Mouse (Mus musculus) embryonic facial prominence, embryonic 13.5 days (tissue): Measurements from ENCODE around the gene 2510039O18Rik. TPM values are rescaled to one million over a fixed set of nuclear protein-coding genes. Genes with fewer than 3 reads are reported as not detected.

Experiments
- ATAC-seq: fragments of 200-750 bp; cut with Nextera tagmentation; 2 replicates; pipeline ENCODE4 v1.8.0; 2017; ENCODE audit warnings: low read depth; ENCODE audit not compliant: insufficient number of reproducible peaks, insufficient read depth, low FRiP score, low TSS enrichment
- H3K27ac ChIP-seq: fragments of 300-500 bp; sonication (generic); 2 replicates; pipeline ENCODE4 v1.5.1; 2015; ENCODE audit warnings: moderate library complexity, mild to moderate bottlenecking, inconsistent platforms
- H3K27me3 ChIP-seq: fragments of 300-500 bp; sonication (generic); 2 replicates; pipeline ENCODE4 v1.6.1; 2015; ENCODE audit warnings: mild to moderate bottlenecking, inconsistent platforms
- H3K36me3 ChIP-seq: fragments of 300-500 bp; sonication (generic); 2 replicates; pipeline ENCODE4 v1.6.1; 2015; ENCODE audit warnings: mild to moderate bottlenecking, inconsistent platforms
- H3K4me1 ChIP-seq: fragments of 300-500 bp; sonication (generic); 2 replicates; pipeline ENCODE4 v1.6.1; 2015; ENCODE audit warnings: inconsistent platforms
- H3K4me2 ChIP-seq: fragments of 300-500 bp; sonication (generic); 2 replicates; pipeline ENCODE4 v1.6.1; 2015; ENCODE audit warnings: moderate library complexity, mild to moderate bottlenecking, inconsistent platforms
- H3K4me3 ChIP-seq: fragments of 300-500 bp; sonication (generic); 2 replicates; pipeline ENCODE4 v1.5.1; 2015; ENCODE audit warnings: mild to moderate bottlenecking, inconsistent platforms
- H3K9ac ChIP-seq: fragments of 300-500 bp; sonication (generic); 2 replicates; pipeline ENCODE4 v1.6.1; 2015; ENCODE audit warnings: mild to moderate bottlenecking, inconsistent platforms
- H3K9me3 ChIP-seq: fragments of 300-500 bp; sonication (generic); 2 replicates; pipeline ENCODE4 v1.6.1; 2016; ENCODE audit warnings: inconsistent platforms
- WGBS: fragments of 180-500 bp; shearing (Covaris S2); methylation state at CpG from one replicate; pipeline ENCODE4 v1.1.7; 2015; ENCODE audit warnings: mixed read lengths; 5-methylcytosine and 5-hydroxymethylcytosine counted together
- polyA plus RNA-seq: library from polyadenylated mRNA; unstranded; fragments of >200 nt; fragmentation: Nextera tagmentation; extraction: Ambion mirVana; gene quantifications from 2 replicates; pipeline ENCODE4 v1.2.1, GENCODE M21; 2015

2510039O18Rik gene
- polyA plus RNA-seq, 1 experiment from 2014 or later, result 17.7 TPM

- H3K36me3 ChIP-seq, result no peaks in the 10 kb centered on the region
- no peak overlapping the region for H3K4me3 ChIP-seq
- no peak overlapping the region for H3K9ac ChIP-seq
- H3K27me3 ChIP-seq, result no peaks in the 10 kb centered on the region
- no peak for ATAC-seq
- no peak overlapping the region for H3K4me2 ChIP-seq
- H3K9me3 ChIP-seq, result no peaks in the 10 kb centered on the region
- H3K27ac ChIP-seq, result no peak overlapping the region
- H3K4me1 ChIP-seq, result no peaks in the 10 kb centered on the region
- WGBS, result 85% methylated on average over 15 of the region's 15 CpGs
These were observed 22.9 kb downstream of the 2510039O18Rik start for GRCm38 (mm10) chr4:147963623-147964022.

- 77% methylated on average over 7 of the region's 7 CpGs for WGBS
- no peaks in the 10 kb centered on the region for H3K9me3 ChIP-seq
- no peaks in the 10 kb centered on the region for H3K4me1 ChIP-seq
- no peak overlapping the region for H3K4me3 ChIP-seq
- H3K9ac ChIP-seq, result no peak overlapping the region
- ATAC-seq, result no peak
- H3K36me3 ChIP-seq, result no peaks in the 10 kb centered on the region
- H3K27me3 ChIP-seq, result no peaks in the 10 kb centered on the region
- H3K27ac ChIP-seq, result no peak overlapping the region
- no peak overlapping the region for H3K4me2 ChIP-seq
These were observed 25.0 kb downstream of the 2510039O18Rik start for GRCm38 (mm10) chr4:147965712-147966111.

GRCm38 (mm10) chr4:147968816-147969215, 28.1 kb downstream of the 2510039O18Rik start:
- Histone ChIP-seq H3K4me2 (no peak overlapping the region), H3K27ac (no peak overlapping the region), H3K4me1 (no peaks in the 10 kb centered on the region), H3K9ac (no peak overlapping the region), H3K4me3 (no peak overlapping the region), H3K36me3 (no peaks in the 10 kb centered on the region), H3K9me3 (0 out of 2 replicates have a peak, but pooled peaks cover under 1% of the 10 kb centered on the region), H3K27me3 (no peaks in the 10 kb centered on the region)
- 89% methylated on average over 2 of the region's 2 CpGs for WGBS
- ATAC-seq, result no peak

GRCm38 (mm10) chr4:147969337-147969736, 28.6 kb downstream of the 2510039O18Rik start:
- Histone ChIP-seq H3K27me3 (no peaks in the 10 kb centered on the region), H3K36me3 (no peaks in the 10 kb centered on the region), H3K9ac (no peak overlapping the region), H3K4me3 (no peak overlapping the region), H3K4me1 (no peaks in the 10 kb centered on the region), H3K9me3 (0 out of 2 replicates have a peak, but pooled peaks cover 4% of the 10 kb centered on the region), H3K4me2 (no peak overlapping the region), H3K27ac (no peak overlapping the region)
- 54% methylated on average over 9 of the region's 9 CpGs for WGBS
- ATAC-seq, result no peak

GRCm38 (mm10) chr4:147976237-147976636, 35.5 kb downstream of the 2510039O18Rik start:
- Histone ChIP-seq H3K9ac (no peak overlapping the region), H3K4me2 (no peak overlapping the region), H3K36me3 (no peaks in the 10 kb centered on the region), H3K4me1 (no peaks in the 10 kb centered on the region), H3K9me3 (0 out of 2 replicates have a peak, but pooled peaks cover 4% of the 10 kb centered on the region), H3K27ac (no peak overlapping the region), H3K27me3 (no peaks in the 10 kb centered on the region), H3K4me3 (no peak overlapping the region)
- no peak for ATAC-seq
- 78% methylated on average over 3 of the region's 3 CpGs for WGBS

GRCm38 (mm10) chr4:147977726-147978125, 37.0 kb downstream of the 2510039O18Rik start:
- 79% methylated on average over 4 of the region's 4 CpGs for WGBS
- no peak overlapping the region for H3K27ac ChIP-seq
- H3K9ac ChIP-seq, result no peak overlapping the region
- no peak for ATAC-seq
- H3K4me1 ChIP-seq, result no peaks in the 10 kb centered on the region
- 0 out of 2 replicates have a peak, but pooled peaks cover 4% of the 10 kb centered on the region for H3K9me3 ChIP-seq
- no peaks in the 10 kb centered on the region for H3K27me3 ChIP-seq
- no peaks in the 10 kb centered on the region for H3K36me3 ChIP-seq
- no peak overlapping the region for H3K4me2 ChIP-seq
- no peak overlapping the region for H3K4me3 ChIP-seq

- Histone ChIP-seq H3K36me3 (no peaks in the 10 kb centered on the region), H3K4me1 (no peaks in the 10 kb centered on the region), H3K9ac (no peak overlapping the region), H3K27ac (no peak overlapping the region), H3K4me2 (no peak overlapping the region), H3K27me3 (no peaks in the 10 kb centered on the region), H3K4me3 (no peak overlapping the region), H3K9me3 (0 out of 2 replicates have a peak, but pooled peaks cover 4% of the 10 kb centered on the region)
- no peak for ATAC-seq
- WGBS, result 88% methylated on average over 6 of the region's 6 CpGs
These were observed 37.7 kb downstream of the 2510039O18Rik start for GRCm38 (mm10) chr4:147978391-147978790.

- 77% methylated on average over 7 of the region's 7 CpGs for WGBS
- no peak for ATAC-seq
- no peaks in the 10 kb centered on the region for H3K4me1 ChIP-seq
These were observed 38.8 kb downstream of the 2510039O18Rik start for GRCm38 (mm10) chr4:147979441-147979860.

GRCm38 (mm10) chr4:147985205-147986132, 44.8 kb downstream of the 2510039O18Rik start, which contains the start of gene Nppb:
Gene Nppb (plus strand): TSS chr4:147985788.
- Histone ChIP-seq H3K4me3 (no peak within 1 kb of the TSS), H3K27me3 (no peaks in the 10 kb centered on the region), H3K4me1 (no peaks in the 10 kb centered on the region), H3K9ac (no peak within 1 kb of the TSS), H3K4me2 (no peak within 1 kb of the TSS), H3K36me3 (no peaks in the 10 kb centered on the region), H3K9me3 (no peaks in the 10 kb centered on the region), H3K27ac (no peak within 1 kb of the TSS)
- 25% methylated on average over 20 of the region's 20 CpGs for WGBS
- no peak for ATAC-seq

More at GRCm38 (mm10) chr4:147979441-147979860, 38.8 kb downstream of the 2510039O18Rik start:
- no peaks in the 10 kb centered on the region for H3K9me3 ChIP-seq
- no peaks in the 10 kb centered on the region for H3K36me3 ChIP-seq
- no peak overlapping the region for H3K27ac ChIP-seq
- no peaks in the 10 kb centered on the region for H3K27me3 ChIP-seq
- H3K4me3 ChIP-seq, result no peak overlapping the region
- H3K9ac ChIP-seq, result no peak overlapping the region
- no peak overlapping the region for H3K4me2 ChIP-seq

GRCm38 (mm10) chr4:147993571-147994095, 52.9 kb downstream of the 2510039O18Rik start:
- Histone ChIP-seq H3K4me3 (no peak overlapping the region), H3K4me1 (no peaks in the 10 kb centered on the region), H3K27me3 (no peaks in the 10 kb centered on the region), H3K9me3 (no peaks in the 10 kb centered on the region), H3K4me2 (no peak overlapping the region), H3K9ac (no peak overlapping the region), H3K36me3 (no peaks in the 10 kb centered on the region), H3K27ac (no peak overlapping the region)
- 63% methylated on average over 7 of the region's 7 CpGs for WGBS
- no peak for ATAC-seq

- H3K4me2 ChIP-seq, result no peak overlapping the region
- H3K9me3 ChIP-seq, result no peaks in the 10 kb centered on the region
- no peak overlapping the region for H3K27ac ChIP-seq
- ATAC-seq, result no peak
- H3K4me3 ChIP-seq, result no peak overlapping the region
- H3K36me3 ChIP-seq, result no peaks in the 10 kb centered on the region
- 75% methylated on average over 3 of the region's 3 CpGs for whole genome bisulfite sequencing
- H3K9ac ChIP-seq, result no peak overlapping the region
- no peaks in the 10 kb centered on the region for H3K4me1 ChIP-seq
- H3K27me3 ChIP-seq, result no peaks in the 10 kb centered on the region
These were observed 54.6 kb downstream of the 2510039O18Rik start for GRCm38 (mm10) chr4:147995311-147995710.
